Mouse (Mus musculus): ENCODE results near the gene Mosmo.

Mosmo gene

GRCm38 (mm10) chr7:120677001-120677643, at the start of gene Mosmo:
Mosmo (plus strand) TSS chr7:120677618.
- peak; percentile 86 for DNase-seq

GRCm38 (mm10) chr7:120632518-120632917, 44.9 kb upstream of the Mosmo start:
- peak; percentile 36 for DNase-seq

GRCm38 (mm10) chr7:120634301-120634700, 43.1 kb upstream of the Mosmo start:
- DNase-seq, result peak; percentile 13

GRCm38 (mm10) chr7:120634711-120635361, 42.6 kb upstream of the Mosmo start, which contains the start of gene Uqcrc2:
Uqcrc2 (plus strand) TSS chr7:120635176.
- peak; percentile 92 for DNase-seq

GRCm38 (mm10) chr7:120635362-120635781, 42.0 kb upstream of the Mosmo start:
- no peak for DNase-seq

- DNase-seq, result no peak
Observed at GRCm38 (mm10) chr7:120635821-120636220, 41.6 kb upstream of the Mosmo start.

GRCm38 (mm10) chr7:120643217-120643616, 34.2 kb upstream of the Mosmo start:
- no peak for DNase-seq

- DNase-seq, result no peak
Observed at GRCm38 (mm10) chr7:120647849-120648248, 29.6 kb upstream of the Mosmo start.

- DNase-seq, result no peak
Observed at GRCm38 (mm10) chr7:120662079-120662478, 15.3 kb upstream of the Mosmo start.

GRCm38 (mm10) chr7:120670153-120670875, 7.1 kb upstream of the Mosmo start, which contains the start of gene Pdzd9:
Pdzd9 (minus strand) TSS chr7:120670343.
- DNase-seq, result peak; percentile 78

GRCm38 (mm10) chr7:120671271-120671670, 6.1 kb upstream of the Mosmo start:
- peak; percentile 28 for DNase-seq

- DNase-seq, result peak; percentile 60
Observed at GRCm38 (mm10) chr7:120677764-120678531, 530 bp downstream of the Mosmo start.

- DNase-seq, result no peak
Observed at GRCm38 (mm10) chr7:120679023-120679422, 1.6 kb downstream of the Mosmo start.

GRCm38 (mm10) chr7:120682002-120682401, 4.6 kb downstream of the Mosmo start:
- DNase-seq, result no peak

- DNase-seq, result no peak
Observed at GRCm38 (mm10) chr7:120684731-120685161, 7.3 kb downstream of the Mosmo start.

GRCm38 (mm10) chr7:120685227-120685626, 7.8 kb downstream of the Mosmo start:
- no peak for DNase-seq

- no peak for DNase-seq
Observed at GRCm38 (mm10) chr7:120690634-120691033, 13.2 kb downstream of the Mosmo start.

- no peak for DNase-seq
Observed at GRCm38 (mm10) chr7:120693831-120694375, 16.5 kb downstream of the Mosmo start.

GRCm38 (mm10) chr7:120695196-120695595, 17.8 kb downstream of the Mosmo start:
- DNase-seq, result no peak

GRCm38 (mm10) chr7:120695641-120696040, 18.2 kb downstream of the Mosmo start:
- DNase-seq, result no peak

GRCm38 (mm10) chr7:120696331-120696730, 18.9 kb downstream of the Mosmo start:
- DNase-seq, result no peak

GRCm38 (mm10) chr7:120699586-120699985, 22.2 kb downstream of the Mosmo start:
- DNase-seq, result no peak
